Mouse (Mus musculus) midbrain, embryonic 11.5 days (tissue): ENCODE results near the gene Tram2. TPM values are rescaled to one million over a fixed set of nuclear protein-coding genes. Genes with fewer than 3 reads are reported as not detected.
A peak's percentile ranks its signal among the peaks of the same experiment; 100 is the strongest.

Experiments
- ATAC-seq: fragments of 200-750 bp; cut with Nextera tagmentation; 2 replicates; pipeline ENCODE4 v1.8.0; 2017; ENCODE audit warnings: moderate TSS enrichment, moderate library complexity; ENCODE audit not compliant: low FRiP score
- DNase-seq: peaks from one replicate; pipeline ENCODE4 v3.0.0; 2015; ENCODE audit warnings: low spot score; ENCODE audit errors: missing footprints
- H3K27ac ChIP-seq: fragments of 300-500 bp; sonication (generic); 2 replicates; pipeline ENCODE4 v1.5.1; 2014; ENCODE audit warnings: low read depth, low read length
- H3K27me3 ChIP-seq: fragments of 300-500 bp; sonication (generic); 2 replicates; pipeline ENCODE4 v1.6.1; 2014; ENCODE audit warnings: mild to moderate bottlenecking, low read length, moderate library complexity, mixed read lengths; ENCODE audit not compliant: control insufficient read depth, insufficient read depth
- H3K36me3 ChIP-seq: fragments of 300-500 bp; sonication (generic); 2 replicates; pipeline ENCODE4 v1.6.1; 2014; ENCODE audit warnings: mild to moderate bottlenecking, low read length, moderate library complexity, mixed read lengths; ENCODE audit not compliant: control insufficient read depth, insufficient read depth
- H3K4me1 ChIP-seq: fragments of 300-500 bp; sonication (generic); 2 replicates; pipeline ENCODE4 v1.6.1; 2014; ENCODE audit warnings: low read length; ENCODE audit not compliant: control insufficient read depth, insufficient read depth
- H3K4me2 ChIP-seq: fragments of 300-500 bp; sonication (generic); 2 replicates; pipeline ENCODE4 v1.6.1; 2014; ENCODE audit warnings: mild to moderate bottlenecking, moderate library complexity
- H3K4me3 ChIP-seq: fragments of 300-500 bp; sonication (generic); 2 replicates; pipeline ENCODE4 v1.5.1; 2014; ENCODE audit warnings: low read depth, low read length
- H3K9ac ChIP-seq: fragments of 300-500 bp; sonication (generic); 2 replicates; pipeline ENCODE4 v1.6.1; 2014; ENCODE audit warnings: low read length
- H3K9me3 ChIP-seq: fragments of 300-500 bp; sonication (generic); 2 replicates; pipeline ENCODE4 v1.6.1; 2016; ENCODE audit warnings: low read length; ENCODE audit not compliant: control insufficient read depth
- WGBS: fragments of 180-500 bp; shearing (Covaris S2); extraction: QIAGEN DNeasy Blood & Tissue Kit; methylation state at CpG from one replicate; pipeline ENCODE4 v1.1.7; 2014; 5-methylcytosine and 5-hydroxymethylcytosine counted together
- polyA plus RNA-seq: library from polyadenylated mRNA; unstranded; fragments of >200 nt; fragmentation: Nextera tagmentation; extraction: Ambion mirVana; gene quantifications from 2 replicates; pipeline ENCODE4 v1.2.1, GENCODE M21; 2014

The Tram2 gene
- polyA plus RNA-seq, 1 experiment from 2014 or later, result 6.4 TPM

DNA sequence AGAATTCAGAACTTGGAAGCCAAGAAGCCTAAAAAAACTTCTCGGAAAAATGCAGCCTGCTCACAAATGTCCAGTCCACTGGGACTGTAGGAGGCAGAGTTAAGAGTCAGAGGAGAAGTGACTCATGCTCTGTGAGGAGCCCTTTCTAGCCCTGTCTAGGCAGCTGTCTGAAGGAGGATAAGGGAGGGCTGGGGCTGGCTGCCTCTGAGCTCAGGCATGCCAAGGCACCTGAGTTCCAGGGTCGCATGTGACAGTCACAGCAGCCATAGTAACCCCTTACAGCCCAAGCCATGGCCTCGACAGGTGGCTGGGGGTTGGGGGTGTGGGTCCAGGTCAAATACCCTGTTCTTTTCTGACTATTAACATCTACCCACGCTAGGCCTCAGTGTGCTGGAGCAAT lies 70.1 kb downstream of the Tram2 start:
- Histone ChIP-seq H3K9ac (no peak overlapping the region), H3K27me3 (no peaks in the 10 kb centered on the region), H3K4me1 (no peaks in the 10 kb centered on the region), H3K9me3 (no peaks in the 10 kb centered on the region), H3K4me2 (no peak overlapping the region), H3K27ac (no peak overlapping the region), H3K4me3 (no peak overlapping the region), H3K36me3 (no peaks in the 10 kb centered on the region)
- 71% methylated on average over 4 of the region's 4 CpGs for WGBS
- DNase-seq, result no peak
- no peak for ATAC-seq

DNA sequence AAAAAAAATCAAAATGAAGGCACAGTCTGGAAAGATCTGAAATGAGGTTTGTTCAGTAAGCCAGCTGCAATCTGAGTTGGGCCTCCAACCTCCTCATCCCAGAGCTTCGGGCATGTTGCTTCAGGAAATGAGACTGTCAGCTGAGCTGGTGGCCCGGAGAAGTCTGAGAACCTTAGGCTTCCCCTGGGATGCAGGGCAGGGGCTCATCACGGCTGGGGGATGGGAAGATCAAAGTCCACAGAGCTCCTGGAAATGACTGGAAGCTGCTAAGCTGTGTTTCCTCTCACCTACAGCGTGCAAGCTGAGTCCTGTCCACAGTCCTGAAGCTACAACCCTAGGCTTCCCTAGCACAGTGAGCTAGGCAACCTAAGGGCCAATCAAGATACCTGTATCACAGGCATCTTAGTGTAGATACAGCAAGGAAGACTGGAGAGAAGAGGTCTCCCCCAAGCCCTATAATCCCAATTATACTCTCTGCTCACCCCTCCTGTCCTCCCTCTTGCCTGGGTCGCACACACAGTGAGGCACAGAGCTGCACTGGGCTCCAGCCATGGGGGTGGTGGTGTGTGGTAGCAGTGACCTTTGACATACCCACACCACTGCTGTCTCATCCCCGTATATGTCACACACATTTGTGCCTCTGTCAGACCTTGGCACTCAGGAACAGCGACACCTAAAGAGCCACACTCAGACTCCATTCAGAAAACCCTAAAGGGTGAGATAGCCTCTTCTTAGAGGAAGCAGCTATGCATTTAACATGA lies 70.9 kb downstream of the Tram2 start:
- Histone ChIP-seq H3K9me3 (no peaks in the 10 kb centered on the region), H3K4me2 (no peak overlapping the region), H3K9ac (no peak overlapping the region), H3K4me3 (no peak overlapping the region), H3K4me1 (no peaks in the 10 kb centered on the region), H3K27me3 (no peaks in the 10 kb centered on the region), H3K36me3 (no peaks in the 10 kb centered on the region), H3K27ac (no peak overlapping the region)
- ATAC-seq (no peak), DNase-seq (no peak)
- 78% methylated on average over 7 of the region's 7 CpGs for WGBS

DNA sequence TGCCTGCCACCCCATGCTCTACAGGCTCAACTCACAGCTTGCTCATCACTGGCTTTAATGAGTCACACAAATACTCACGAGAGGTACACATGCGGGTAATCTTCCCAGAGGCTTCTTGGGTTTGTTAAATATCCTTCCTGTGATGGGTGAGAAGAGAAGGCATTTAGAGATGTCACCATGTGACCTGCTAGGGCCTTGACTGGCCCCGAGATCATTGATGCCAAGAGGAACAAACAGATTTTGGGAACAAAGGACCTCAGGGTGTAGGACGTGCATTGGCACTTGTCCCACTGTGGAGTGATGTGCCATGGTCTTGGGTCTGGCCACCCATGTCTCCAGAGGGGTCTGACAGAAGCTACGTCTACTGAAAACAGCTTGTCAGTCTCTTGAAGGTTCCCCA lies 72.3 kb downstream of the Tram2 start:
- ATAC-seq (no peak), DNase-seq (no peak)
- Histone ChIP-seq H3K9ac (no peak overlapping the region), H3K4me3 (no peak overlapping the region), H3K27ac (no peak overlapping the region), H3K27me3 (no peaks in the 10 kb centered on the region), H3K4me2 (no peak overlapping the region), H3K4me1 (no peaks in the 10 kb centered on the region), H3K9me3 (no peaks in the 10 kb centered on the region), H3K36me3 (no peaks in the 10 kb centered on the region)
- 90% methylated on average over 5 of the region's 5 CpGs for WGBS

GRCm38 (mm10) chr1:21004596-21004995 lies 74.4 kb downstream of the Tram2 start:
- no peaks in the 10 kb centered on the region for H3K4me1 ChIP-seq
- H3K4me3 ChIP-seq, result no peak overlapping the region
- H3K27me3 ChIP-seq, result no peaks in the 10 kb centered on the region
- H3K9ac ChIP-seq, result no peak overlapping the region
- DNase-seq (no peak), ATAC-seq (no peak)
- H3K36me3 ChIP-seq, result no peaks in the 10 kb centered on the region
- no peaks in the 10 kb centered on the region for H3K9me3 ChIP-seq
- no peak overlapping the region for H3K4me2 ChIP-seq
- H3K27ac ChIP-seq, result no peak overlapping the region
- 87% methylated on average over 8 of the region's 8 CpGs for WGBS

DNA sequence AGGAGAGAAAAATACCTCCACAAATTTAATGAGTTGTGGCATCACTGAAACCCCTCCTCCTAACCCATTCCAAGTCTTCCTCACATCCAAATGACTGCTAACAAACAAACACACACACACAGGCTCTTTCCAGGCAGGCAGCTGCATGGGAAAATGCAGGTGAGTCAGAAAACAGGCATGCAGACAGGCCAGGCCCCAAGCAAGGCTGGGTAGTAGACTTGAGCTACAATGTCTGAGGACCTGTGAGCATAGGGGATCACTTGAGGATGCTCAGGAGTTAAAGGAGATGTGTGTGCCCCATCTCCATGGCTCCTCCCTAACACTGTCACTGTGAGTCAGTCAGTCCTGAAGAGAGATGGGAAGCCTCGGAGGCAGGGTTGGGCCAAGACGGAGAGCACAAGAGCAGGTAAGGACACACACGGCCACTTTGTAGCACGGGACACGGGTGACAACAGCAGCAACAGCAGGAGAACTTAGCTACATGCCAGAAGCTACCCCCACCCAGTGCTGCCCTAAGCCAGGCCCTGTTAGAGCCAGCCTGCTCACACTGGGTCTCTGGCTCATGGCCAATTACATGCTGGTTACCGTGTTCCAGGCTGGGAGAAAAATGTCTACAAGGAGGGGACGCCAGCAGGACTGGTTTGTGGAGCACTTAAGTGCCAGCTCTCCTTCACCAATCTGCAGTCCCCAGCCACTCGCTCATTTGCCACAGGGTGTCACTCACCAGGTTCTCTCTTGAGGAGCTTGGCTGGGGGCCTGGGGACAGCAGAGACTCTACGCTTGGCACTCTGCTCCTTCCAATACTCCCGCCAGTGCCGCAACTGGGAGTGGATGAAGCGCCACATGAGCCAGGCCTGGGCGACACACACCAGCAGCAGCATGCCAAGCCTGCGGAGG lies 76.5 kb downstream of the Tram2 start:
- Histone ChIP-seq H3K27ac (no peak overlapping the region), H3K9me3 (no peaks in the 10 kb centered on the region), H3K4me1 (no peaks in the 10 kb centered on the region), H3K36me3 (no peaks in the 10 kb centered on the region), H3K27me3 (no peaks in the 10 kb centered on the region), H3K4me3 (no peak overlapping the region), H3K9ac (no peak overlapping the region), H3K4me2 (no peak overlapping the region)
- ATAC-seq, result peak; percentile 24; the same call in 1 of the 2 replicates
- DNase-seq, result no peak
- 93% methylated on average over 14 of the region's 14 CpGs for WGBS

DNA sequence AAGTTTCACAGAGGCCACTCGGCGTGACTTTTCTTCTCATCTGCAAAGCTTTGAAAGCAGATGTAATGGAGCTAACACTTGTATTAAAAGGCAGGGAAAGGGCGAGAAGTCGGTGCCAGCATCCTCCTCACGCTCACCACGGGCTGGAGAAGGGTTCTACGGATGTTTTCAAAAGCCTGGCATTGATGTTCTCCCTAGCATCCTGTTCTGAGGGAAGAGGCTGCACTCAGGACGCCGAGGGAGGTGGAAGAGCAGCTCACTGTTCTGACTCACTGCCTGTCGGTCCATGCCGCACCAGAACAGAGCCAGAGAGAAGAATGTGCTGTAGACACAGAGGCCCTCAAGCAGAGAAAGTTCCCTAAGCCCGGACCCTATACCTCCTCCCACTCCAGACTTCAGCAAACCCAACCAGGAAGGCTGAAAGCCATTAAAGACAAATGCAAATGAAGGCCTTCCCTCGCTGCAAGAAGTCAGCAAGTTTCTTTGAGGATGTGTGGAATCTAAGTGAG lies 81.1 kb downstream of the Tram2 start:
- ATAC-seq, result no peak
- no peaks in the 10 kb centered on the region for H3K9me3 ChIP-seq
- H3K27ac ChIP-seq, result no peak overlapping the region
- H3K36me3 ChIP-seq, result no peaks in the 10 kb centered on the region
- no peaks in the 10 kb centered on the region for H3K27me3 ChIP-seq
- WGBS, result 52% methylated on average over 13 of the region's 13 CpGs
- H3K4me2 ChIP-seq, result no peak overlapping the region
- H3K4me1 ChIP-seq, result peaks cover 6% of the 10 kb centered on the region
- no peak for DNase-seq
- no peak overlapping the region for H3K9ac ChIP-seq
- no peak overlapping the region for H3K4me3 ChIP-seq

- no peak for DNase-seq
- Histone ChIP-seq H3K4me1 (peaks cover 6% of the 10 kb centered on the region), H3K9ac (no peak overlapping the region), H3K27ac (no peak overlapping the region), H3K9me3 (no peaks in the 10 kb centered on the region), H3K36me3 (no peaks in the 10 kb centered on the region), H3K4me3 (no peak overlapping the region), H3K27me3 (no peaks in the 10 kb centered on the region), H3K4me2 (no peak overlapping the region)
- WGBS, result 66% methylated on average over 2 of the region's 2 CpGs
- ATAC-seq, result no peak; the same call in none of the 2 replicates
These were observed 81.7 kb downstream of the Tram2 start for GRCm38 (mm10) chr1:20997328-20997689.

- peak; percentile 64 for ATAC-seq
These were observed 82.3 kb downstream of the Tram2 start for GRCm38 (mm10) chr1:20996603-20997327.

More at GRCm38 (mm10) chr1:20996603-20997327, 82.3 kb downstream of the Tram2 start:
- DNase-seq, result peak; percentile 87
- 54% methylated on average over 17 of the region's 17 CpGs for WGBS
- Histone ChIP-seq H3K9ac (peak overlapping the region; percentile 38; the same call in 1 of the 2 replicates), H3K36me3 (no peaks in the 10 kb centered on the region), H3K27ac (no peak overlapping the region), H3K4me2 (no peak overlapping the region), H3K9me3 (no peaks in the 10 kb centered on the region), H3K4me3 (no peak overlapping the region), H3K4me1 (peaks cover 6% of the 10 kb centered on the region), H3K27me3 (no peaks in the 10 kb centered on the region)
